Mouse (Mus musculus): ENCODE measurements around the gene Gm9573. TPM values are rescaled to one million over a fixed set of nuclear protein-coding genes. Genes with fewer than 3 reads are reported as not detected.

Gene Gm9573
- polyA plus RNA-seq, 1 experiment, result not detected

GRCm38 (mm10) chr17:35669731-35670130 is 43.3 kb upstream of the Gm9573 start:
- H3K36me3 ChIP-seq (ENCODE audit: control insufficient read depth, insufficient read depth), result no peaks in the 10 kb centered on the region
- H3K4me3 ChIP-seq, result no peak overlapping the region
- TF ChIP-seq POLR2A (IDR thresholded peaks at IDR 0.05; ENCODE audit: insufficient read length, low read depth) (no peak), SRF (IDR thresholded peaks at IDR 0.05; ENCODE audit: control insufficient read depth, insufficient read length, low read depth) (no peak), MYOD1 (IDR thresholded peaks at IDR 0.05; ENCODE audit: control insufficient read depth in 1 of 3, insufficient read length in 2 of 3, low read depth in 2 of 3) (no peak), TCF12 (IDR thresholded peaks at IDR 0.05; ENCODE audit: insufficient read depth, poor library complexity, severe bottlenecking) (no peak), TCF3 (IDR thresholded peaks at IDR 0.05; ENCODE audit: insufficient read length, low read depth) (no peak), E2F4 (IDR thresholded peaks at IDR 0.05; ENCODE audit: insufficient read depth) (no peak), CEBPB (IDR thresholded peaks at IDR 0.05; ENCODE audit: insufficient read depth, poor library complexity, severe bottlenecking) (no peak), REST (IDR thresholded peaks at IDR 0.05; ENCODE audit: insufficient read depth, insufficient read length) (no peak), MYOG (IDR thresholded peaks at IDR 0.05; ENCODE audit: control insufficient read depth in 1 of 3, insufficient read depth in 1 of 3, insufficient read length in 2 of 3, low read depth in 2 of 3) (no peak), MAX (IDR thresholded peaks at IDR 0.05; ENCODE audit: low read depth) (no peak), USF1 (IDR thresholded peaks at IDR 0.05; ENCODE audit: low read depth) (no peak), POLR2AphosphoS2 (IDR thresholded peaks at IDR 0.05; ENCODE audit: insufficient read length, low read depth) (no peak)

GRCm38 (mm10) chr17:35667334-35668065 is 41.1 kb upstream of the Gm9573 start, which contains the start of gene Vars2:
Gene Vars2, minus strand, starts transcription at chr17:35667592.
- Histone ChIP-seq H3K36me3 (ENCODE audit: control insufficient read depth, insufficient read depth) (no peaks in the 10 kb centered on the region), H3K4me3 (peak within 1 kb of the TSS; percentile 76), H3K27me3 (ENCODE audit: control insufficient read depth, insufficient read depth, insufficient read length) (no peaks in the 10 kb centered on the region), H3K79me2 (ENCODE audit: control insufficient read depth, insufficient read depth) (no peaks in the 10 kb centered on the region), H3K4me2 (ENCODE audit: low read depth) (peak within 1 kb of the TSS; percentile 97), H3ac (ENCODE audit: control insufficient read depth, insufficient read length) (peak within 1 kb of the TSS; percentile 36)
- no peak for TF ChIP-seq MYOD1 (IDR thresholded peaks at IDR 0.05; ENCODE audit: control insufficient read depth in 1 of 3, insufficient read length in 2 of 3, low read depth in 2 of 3)
- no peak for TF ChIP-seq MAX (IDR thresholded peaks at IDR 0.05; ENCODE audit: low read depth)
- peak in 1 of 3 experiments; percentile 10 for TF ChIP-seq MYOG (IDR thresholded peaks at IDR 0.05; ENCODE audit: control insufficient read depth in 1 of 3, insufficient read depth in 1 of 3, insufficient read length in 2 of 3, low read depth in 2 of 3)
- no peak for TF ChIP-seq TCF3 (IDR thresholded peaks at IDR 0.05; ENCODE audit: insufficient read length, low read depth)
- no peak for TF ChIP-seq REST (IDR thresholded peaks at IDR 0.05; ENCODE audit: insufficient read depth, insufficient read length)
- peak; percentile 88 for TF ChIP-seq POLR2AphosphoS2 (IDR thresholded peaks at IDR 0.05; ENCODE audit: insufficient read length, low read depth)
- no peak for TF ChIP-seq TCF12 (IDR thresholded peaks at IDR 0.05; ENCODE audit: insufficient read depth, poor library complexity, severe bottlenecking)
- TF ChIP-seq POLR2A (IDR thresholded peaks at IDR 0.05; ENCODE audit: insufficient read length, low read depth), result peak; percentile 74

More at GRCm38 (mm10) chr17:35669731-35670130, 43.3 kb upstream of the Gm9573 start:
- Histone ChIP-seq H3K27me3 (ENCODE audit: control insufficient read depth, insufficient read depth, insufficient read length) (no peaks in the 10 kb centered on the region), H3K79me2 (ENCODE audit: control insufficient read depth, insufficient read depth) (no peaks in the 10 kb centered on the region), H3K4me2 (ENCODE audit: low read depth) (no peak overlapping the region), H3ac (ENCODE audit: control insufficient read depth, insufficient read length) (no peak overlapping the region)

- H3ac ChIP-seq (ENCODE audit: control insufficient read depth, insufficient read length), result peak overlapping the region; percentile 36
- TF ChIP-seq MYOG (IDR thresholded peaks at IDR 0.05; ENCODE audit: control insufficient read depth in 1 of 3, insufficient read depth in 1 of 3, insufficient read length in 2 of 3, low read depth in 2 of 3) (no peak), TCF12 (IDR thresholded peaks at IDR 0.05; ENCODE audit: insufficient read depth, poor library complexity, severe bottlenecking) (no peak), E2F4 (IDR thresholded peaks at IDR 0.05; ENCODE audit: insufficient read depth) (no peak), MAX (IDR thresholded peaks at IDR 0.05; ENCODE audit: low read depth) (no peak), POLR2A (IDR thresholded peaks at IDR 0.05; ENCODE audit: insufficient read length, low read depth) (no peak), CEBPB (IDR thresholded peaks at IDR 0.05; ENCODE audit: insufficient read depth, poor library complexity, severe bottlenecking) (no peak), MYOD1 (IDR thresholded peaks at IDR 0.05; ENCODE audit: control insufficient read depth in 1 of 3, insufficient read length in 2 of 3, low read depth in 2 of 3) (no peak), POLR2AphosphoS2 (IDR thresholded peaks at IDR 0.05; ENCODE audit: insufficient read length, low read depth) (no peak), SRF (IDR thresholded peaks at IDR 0.05; ENCODE audit: control insufficient read depth, insufficient read length, low read depth) (no peak), TCF3 (IDR thresholded peaks at IDR 0.05; ENCODE audit: insufficient read length, low read depth) (no peak), USF1 (IDR thresholded peaks at IDR 0.05; ENCODE audit: low read depth) (no peak), REST (IDR thresholded peaks at IDR 0.05; ENCODE audit: insufficient read depth, insufficient read length) (no peak)
- peak overlapping the region; percentile 76 for H3K4me3 ChIP-seq
- H3K36me3 ChIP-seq (ENCODE audit: control insufficient read depth, insufficient read depth), result no peaks in the 10 kb centered on the region
- peak overlapping the region; percentile 80 for H3K4me2 ChIP-seq (ENCODE audit: low read depth)
- H3K79me2 ChIP-seq (ENCODE audit: control insufficient read depth, insufficient read depth), result no peaks in the 10 kb centered on the region
- no peaks in the 10 kb centered on the region for H3K27me3 ChIP-seq (ENCODE audit: control insufficient read depth, insufficient read depth, insufficient read length)
These were observed 40.4 kb upstream of the Gm9573 start for GRCm38 (mm10) chr17:35666851-35667256.

- peak overlapping the region; percentile 76 for H3K4me3 ChIP-seq
- H3K4me2 ChIP-seq (ENCODE audit: low read depth), result no peak overlapping the region
- no peak overlapping the region for H3ac ChIP-seq (ENCODE audit: control insufficient read depth, insufficient read length)
- no peaks in the 10 kb centered on the region for H3K79me2 ChIP-seq (ENCODE audit: control insufficient read depth, insufficient read depth)
- TF ChIP-seq MYOG (IDR thresholded peaks at IDR 0.05; ENCODE audit: control insufficient read depth in 1 of 3, insufficient read depth in 1 of 3, insufficient read length in 2 of 3, low read depth in 2 of 3) (no peak), USF1 (IDR thresholded peaks at IDR 0.05; ENCODE audit: low read depth) (no peak), MYOD1 (IDR thresholded peaks at IDR 0.05; ENCODE audit: control insufficient read depth in 1 of 3, insufficient read length in 2 of 3, low read depth in 2 of 3) (no peak), MAX (IDR thresholded peaks at IDR 0.05; ENCODE audit: low read depth) (no peak), E2F4 (IDR thresholded peaks at IDR 0.05; ENCODE audit: insufficient read depth) (no peak), CEBPB (IDR thresholded peaks at IDR 0.05; ENCODE audit: insufficient read depth, poor library complexity, severe bottlenecking) (no peak), TCF12 (IDR thresholded peaks at IDR 0.05; ENCODE audit: insufficient read depth, poor library complexity, severe bottlenecking) (no peak), SRF (IDR thresholded peaks at IDR 0.05; ENCODE audit: control insufficient read depth, insufficient read length, low read depth) (no peak)
- no peaks in the 10 kb centered on the region for H3K36me3 ChIP-seq (ENCODE audit: control insufficient read depth, insufficient read depth)
- no peaks in the 10 kb centered on the region for H3K27me3 ChIP-seq (ENCODE audit: control insufficient read depth, insufficient read depth, insufficient read length)
These were observed 39.6 kb upstream of the Gm9573 start for GRCm38 (mm10) chr17:35665957-35666515.
